Mouse (Mus musculus) bone marrow, adult 2 months (tissue): Measurements from ENCODE around the gene Cblb. TPM values are rescaled to one million over a fixed set of nuclear protein-coding genes. Genes with fewer than 3 reads are reported as not detected.

Source experiments
- H3K27ac ChIP-seq: fragments of 200-500 bp; 2 replicates; pipeline ENCODE4 v1.5.1; 2012; ENCODE audit warnings: low read depth, mild to moderate bottlenecking, control low read depth, inconsistent platforms, low read length; ENCODE audit not compliant: control insufficient read depth, poor library complexity, insufficient read depth
- H3K4me1 ChIP-seq: fragments of 200-500 bp; 2 replicates; pipeline ENCODE4 v1.6.1; 2011; ENCODE audit warnings: low read length; ENCODE audit not compliant: control insufficient read depth, insufficient read depth
- H3K4me3 ChIP-seq: fragments of 200-500 bp; replicated peaks from 2 replicates; pipeline ENCODE3; 2011; ENCODE audit warnings: mild to moderate bottlenecking, low read depth, low read length, control low read depth; ENCODE audit not compliant: control insufficient read depth
- CTCF ChIP-seq: fragments of 200-500 bp; IDR thresholded peaks from 2 replicates; pipeline ENCODE4 v1.5.1; 2011; ENCODE audit warnings: low read length, control low read depth; ENCODE audit not compliant: control insufficient read depth, insufficient read depth
- POLR2A ChIP-seq: fragments of 200-500 bp; IDR thresholded peaks from 2 replicates; pipeline ENCODE4 v1.6.1; 2011; ENCODE audit warnings: low read depth, mild to moderate bottlenecking, control low read depth, low read length, borderline replicate concordance; ENCODE audit not compliant: control insufficient read depth
- WGBS: fragments of 180-500 bp; shearing (Covaris S2); methylation state at CpG from one replicate; pipeline ENCODE4 v1.1.7; 2018; 5-methylcytosine and 5-hydroxymethylcytosine counted together
- polyA plus RNA-seq: library from polyadenylated mRNA; stranded (reverse); fragments of >200 nt; gene quantifications from 2 replicates; pipeline ENCODE4 v1.2.4, GENCODE M21; 2011; ENCODE audit warnings: low replicate concordance; ENCODE audit not compliant: missing spikeins, insufficient read depth, insufficient read length

The Cblb gene
- polyA plus RNA-seq, 1 experiment = 6.5 TPM

DNA sequence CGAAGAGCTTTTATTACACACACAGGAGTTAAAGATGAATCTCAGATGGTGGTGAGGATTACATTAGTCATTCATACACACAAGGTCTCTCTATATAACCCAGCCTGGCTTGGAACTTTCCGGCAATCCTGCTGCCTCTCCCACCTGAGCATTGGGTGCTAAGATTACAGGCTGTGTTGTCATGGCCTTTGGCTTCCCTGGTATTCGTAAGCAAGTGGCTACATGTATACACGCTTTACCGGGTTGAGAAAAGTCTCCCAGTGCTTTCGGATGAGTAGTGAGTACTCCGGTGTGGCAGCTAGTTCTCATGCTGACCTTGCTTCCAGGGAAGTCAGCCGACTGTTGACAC lies 48.4 kb downstream of the Cblb start:
- H3K4me1 ChIP-seq = peaks cover 2% of the 10 kb centered on the region; the same call in 1 of the 2 replicates
- H3K4me3 ChIP-seq = no peak overlapping the region
- WGBS = 96% methylated on average over 8 of the region's 8 CpGs
- TF ChIP-seq POLR2A = no peak
- TF ChIP-seq CTCF = no peak
- H3K27ac ChIP-seq = no peak overlapping the region

DNA sequence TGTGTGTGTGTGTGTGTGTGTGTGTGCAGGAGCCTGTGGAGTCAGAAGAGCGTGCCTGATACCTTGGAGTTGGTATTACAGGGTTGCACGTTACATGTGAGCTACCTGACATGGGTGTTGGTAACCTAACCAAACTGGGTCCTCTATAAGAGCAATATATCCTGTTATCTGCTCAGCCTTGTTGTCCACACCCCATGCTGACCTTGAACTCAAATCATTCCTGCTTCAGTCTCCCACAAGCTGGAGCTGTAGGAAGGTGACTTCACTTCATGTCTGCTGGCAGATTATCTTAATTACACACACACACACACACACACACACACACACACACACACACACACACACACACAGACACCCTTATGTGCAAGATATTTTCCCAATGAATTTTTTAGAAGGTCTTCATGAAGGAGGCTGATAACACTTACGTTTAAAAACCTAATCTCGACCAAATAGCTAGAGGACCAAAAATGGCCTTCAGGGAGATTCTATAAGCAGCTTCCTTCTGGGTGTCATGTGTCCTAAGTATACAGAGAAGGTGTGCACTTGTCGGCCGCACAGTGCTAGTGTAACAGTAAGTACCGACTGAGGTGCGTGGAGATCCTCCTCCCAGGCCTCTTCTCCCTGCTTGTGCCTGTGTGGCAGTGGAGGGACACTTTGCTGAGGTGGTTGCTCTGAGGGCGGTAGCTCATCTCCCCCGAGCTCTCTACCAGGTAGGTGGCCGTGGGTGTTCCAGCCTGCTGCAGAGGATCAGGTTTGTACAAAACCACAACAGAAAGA lies 49.8 kb downstream of the Cblb start:
- Histone ChIP-seq H3K4me3 (no peak overlapping the region), H3K4me1 (peaks cover 2% of the 10 kb centered on the region; the same call in 1 of the 2 replicates), H3K27ac (no peak overlapping the region)
- TF ChIP-seq CTCF (no peak), POLR2A (no peak)
- WGBS = 54% methylated on average over 11 of the region's 11 CpGs

DNA sequence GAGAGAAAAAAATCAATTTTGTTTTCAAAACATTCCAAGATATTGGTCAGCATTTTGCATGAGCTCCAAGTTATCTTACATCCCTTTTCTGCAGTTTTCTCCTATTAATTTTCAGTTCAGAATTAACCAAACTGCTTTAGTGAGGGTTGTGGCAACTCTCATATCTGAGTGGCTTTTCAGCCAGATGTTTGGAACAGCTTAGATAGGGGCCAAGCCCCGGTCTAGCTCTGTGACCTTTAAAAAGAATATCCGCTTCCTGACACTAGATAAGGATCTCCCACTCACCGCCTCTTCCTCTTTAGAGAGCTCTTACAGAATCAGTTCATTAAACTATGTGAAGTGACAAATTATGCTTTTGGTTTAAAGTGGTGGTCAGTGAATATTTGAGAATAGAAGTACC lies 50.7 kb downstream of the Cblb start:
- WGBS = 7% methylated on average over 3 of the region's 3 CpGs
- H3K4me3 ChIP-seq = no peak overlapping the region
- no peak overlapping the region for H3K27ac ChIP-seq
- H3K4me1 ChIP-seq = peaks cover 2% of the 10 kb centered on the region; the same call in 1 of the 2 replicates
- no peak for TF ChIP-seq POLR2A
- TF ChIP-seq CTCF = no peak

DNA sequence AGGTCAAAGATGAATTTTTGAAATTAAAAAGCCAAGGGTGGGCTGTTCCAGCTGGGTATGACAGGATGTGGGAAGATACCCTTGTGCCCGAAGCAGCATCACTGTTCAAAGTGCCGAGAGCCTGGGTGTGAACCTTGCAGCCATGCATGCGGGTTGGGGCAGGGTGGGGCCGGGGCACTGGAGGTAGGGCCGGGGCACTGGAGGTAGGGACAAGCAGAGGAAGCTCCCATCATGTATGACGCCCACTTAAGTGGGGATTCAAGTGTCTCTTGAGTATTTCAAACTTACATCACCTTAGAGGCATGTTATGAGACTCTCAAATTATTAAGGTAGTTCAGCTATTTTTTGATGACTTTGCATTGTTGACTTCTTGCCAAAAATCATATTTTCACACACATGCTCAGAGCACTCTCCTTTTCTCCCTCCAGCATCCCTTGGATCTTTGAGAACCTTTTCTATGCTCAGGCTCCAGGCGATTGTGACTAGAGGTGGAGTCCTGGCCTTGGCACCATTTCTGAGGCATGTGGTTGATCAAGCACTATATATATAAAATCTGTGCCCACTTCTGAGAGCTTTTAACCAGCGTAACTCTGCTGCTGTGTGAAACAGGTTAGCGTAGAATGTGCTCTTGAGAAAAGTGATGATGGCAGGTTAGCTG lies 55.9 kb downstream of the Cblb start:
- Histone ChIP-seq H3K27ac (no peak overlapping the region), H3K4me1 (peaks cover 3% of the 10 kb centered on the region), H3K4me3 (no peak overlapping the region)
- 77% methylated on average over 9 of the region's 9 CpGs for WGBS
- TF ChIP-seq POLR2A (no peak), CTCF (no peak)

DNA sequence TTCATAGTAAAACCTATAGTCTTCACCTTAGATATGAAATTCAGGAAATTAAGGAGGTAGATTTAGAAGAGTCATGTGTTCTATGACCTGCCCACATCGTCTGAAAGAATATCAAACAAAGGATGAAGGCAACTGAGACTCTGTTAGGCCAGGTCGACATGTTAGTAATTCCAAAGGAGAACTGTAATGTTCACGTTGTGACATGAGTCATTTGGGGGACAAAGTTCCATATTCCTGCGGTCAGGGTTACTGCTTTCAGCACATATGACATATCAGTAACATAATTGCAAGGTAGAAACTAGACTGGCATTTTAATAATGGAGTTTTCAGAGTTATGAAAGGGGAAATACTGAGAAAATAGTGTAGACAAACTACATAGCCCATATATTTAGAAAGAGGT lies 58.3 kb downstream of the Cblb start:
- Histone ChIP-seq H3K4me3 (no peak overlapping the region), H3K4me1 (peaks cover 2% of the 10 kb centered on the region), H3K27ac (no peak overlapping the region)
- WGBS = 51% methylated on average over 4 of the region's 4 CpGs
- TF ChIP-seq CTCF (no peak), POLR2A (no peak)

DNA sequence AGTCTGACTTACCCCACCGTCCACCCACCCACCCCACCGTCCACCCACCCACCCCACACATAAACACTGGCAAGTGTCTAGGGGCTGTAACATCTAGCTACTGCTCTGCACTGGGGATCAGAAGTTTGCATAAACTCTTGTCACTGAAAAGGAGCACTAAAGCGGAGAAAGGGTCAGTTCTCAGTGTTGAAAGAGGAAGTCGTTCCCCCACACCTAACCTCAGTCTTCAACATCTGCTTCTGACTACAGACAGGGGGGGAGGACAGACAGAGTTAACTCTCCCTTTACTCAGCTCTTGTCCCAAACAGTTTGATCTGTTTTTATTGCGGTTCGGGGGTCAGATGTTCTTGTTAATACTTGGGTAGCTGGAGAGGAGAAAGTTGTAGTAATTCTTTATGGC lies 59.9 kb downstream of the Cblb start:
- WGBS = 3% methylated on average over 6 of the region's 6 CpGs
- Histone ChIP-seq H3K4me1 (peaks cover 2% of the 10 kb centered on the region), H3K4me3 (no peak overlapping the region), H3K27ac (no peak overlapping the region)
- no peak for TF ChIP-seq POLR2A
- TF ChIP-seq CTCF = no peak

DNA sequence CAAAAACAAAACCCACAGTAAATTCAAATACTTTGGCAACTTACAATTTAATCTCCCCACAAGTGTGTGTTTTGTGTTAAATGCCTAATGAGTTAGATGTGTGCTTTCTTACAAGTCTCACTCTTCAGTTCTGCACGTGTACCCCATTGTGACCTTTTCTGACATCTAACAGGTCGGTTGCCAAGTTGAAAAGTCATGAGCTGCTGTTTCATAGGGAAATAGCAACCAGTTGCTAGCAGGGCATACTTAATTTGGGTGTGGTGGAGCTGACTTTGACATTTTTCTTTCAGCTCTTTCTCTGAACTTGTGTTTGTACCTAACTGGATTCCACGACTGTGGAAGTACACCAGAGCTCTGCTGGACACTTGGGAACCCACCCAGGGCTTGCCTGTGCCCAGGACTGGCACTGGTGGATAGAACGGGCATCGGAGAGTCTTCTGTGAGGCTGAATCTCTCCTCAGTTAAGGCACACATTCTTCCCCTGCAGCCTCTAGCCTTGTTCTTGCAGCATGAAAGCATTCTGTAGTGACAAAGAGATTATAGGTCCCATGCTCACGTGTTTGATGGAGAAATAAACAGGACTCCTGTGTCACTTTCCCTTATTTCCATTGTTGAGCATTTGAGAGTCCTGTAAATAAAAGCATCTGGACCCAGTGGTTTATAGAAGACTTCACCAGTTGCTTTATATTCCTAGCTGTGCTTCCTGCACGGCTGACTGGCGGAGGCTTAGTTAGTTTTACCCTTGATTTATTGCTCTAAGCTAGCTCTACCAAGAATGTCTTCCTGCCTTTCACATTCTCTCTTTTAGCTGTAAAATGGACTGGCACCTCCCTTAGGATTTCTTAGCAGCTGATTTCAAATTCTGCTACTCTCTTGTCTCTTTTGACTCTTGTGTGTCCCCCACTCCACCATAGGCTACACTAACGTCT lies 62.6 kb downstream of the Cblb start:
- Histone ChIP-seq H3K4me1 (peaks cover 2% of the 10 kb centered on the region), H3K4me3 (no peak overlapping the region), H3K27ac (peak overlapping the region; percentile 74)
- TF ChIP-seq POLR2A (no peak), CTCF (no peak)
- 56% methylated on average over 9 of the region's 9 CpGs for WGBS

DNA sequence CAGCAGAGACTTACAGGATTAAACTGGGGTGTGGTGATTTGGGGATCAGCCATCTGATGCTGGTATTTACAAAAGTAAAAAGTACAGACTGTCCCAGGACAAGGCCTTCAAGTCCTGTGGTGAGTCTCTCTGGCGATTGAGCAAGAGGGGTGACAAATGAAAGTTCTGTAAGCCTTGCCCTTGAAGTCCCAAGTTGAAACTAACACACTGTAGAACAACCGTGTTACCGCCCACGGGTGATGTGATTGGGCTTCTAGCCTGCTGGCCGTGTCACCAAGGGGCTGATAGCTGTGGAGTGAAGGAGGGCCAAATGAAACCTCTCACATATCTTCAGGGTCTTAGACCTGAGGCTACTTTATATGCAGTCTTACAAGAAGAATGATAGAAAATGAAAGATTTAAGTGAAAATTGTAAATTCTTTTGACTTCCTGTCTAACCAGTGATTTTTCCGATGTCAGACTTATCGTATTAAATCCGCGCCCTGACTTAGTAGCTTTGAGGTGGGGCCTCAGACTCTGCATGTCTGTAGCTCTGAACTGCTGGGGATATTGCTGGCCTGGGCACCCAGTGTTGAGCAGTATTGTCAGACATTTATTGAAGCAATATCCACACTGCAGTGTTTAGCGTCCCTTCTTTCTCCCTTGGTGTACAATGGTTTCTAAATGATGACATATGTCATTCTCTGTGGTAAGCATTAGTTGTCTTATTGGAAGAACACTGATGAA lies 63.9 kb downstream of the Cblb start:
- 65% methylated on average over 10 of the region's 10 CpGs for WGBS
- Histone ChIP-seq H3K27ac (no peak overlapping the region; the same call in 1 of the 2 replicates), H3K4me1 (peaks cover 2% of the 10 kb centered on the region), H3K4me3 (no peak overlapping the region)
- TF ChIP-seq CTCF (no peak), POLR2A (no peak)
